Mouse (Mus musculus) olfactory bulb, adult 2 months (tissue): ENCODE measurements around the gene Frmd8. TPM values are rescaled to one million over a fixed set of nuclear protein-coding genes. Genes with fewer than 3 reads are reported as not detected.

Source experiments
- H3K27ac ChIP-seq: fragments of 200-500 bp; 2 replicates; pipeline ENCODE4 v1.5.1; 2012; ENCODE audit warnings: low read depth, low read length; ENCODE audit not compliant: insufficient read depth
- H3K4me1 ChIP-seq: fragments of 200-500 bp; 2 replicates; pipeline ENCODE4 v1.6.1; 2012; ENCODE audit warnings: low read length; ENCODE audit not compliant: control insufficient read depth, insufficient read depth
- H3K4me3 ChIP-seq: fragments of 200-500 bp; 2 replicates; pipeline ENCODE4 v1.5.1; 2012; ENCODE audit warnings: mild to moderate bottlenecking, low read depth, low read length, moderate library complexity; ENCODE audit not compliant: insufficient read depth
- CTCF ChIP-seq: fragments of 200-500 bp; IDR thresholded peaks from 2 replicates; pipeline ENCODE4 v1.5.1; 2012; ENCODE audit warnings: low read depth, mild to moderate bottlenecking, low read length, moderate library complexity; ENCODE audit not compliant: insufficient read depth
- POLR2A ChIP-seq: fragments of 200-500 bp; IDR thresholded peaks from 2 replicates; pipeline ENCODE4 v1.6.1; 2012; ENCODE audit warnings: mild to moderate bottlenecking, low read depth, low read length, moderate library complexity; ENCODE audit not compliant: insufficient read depth
- WGBS: fragments of 180-500 bp; shearing (Covaris S2); methylation state at CpG from one replicate; pipeline ENCODE4 v1.1.7; 2018; 5-methylcytosine and 5-hydroxymethylcytosine counted together
- polyA plus RNA-seq: library from polyadenylated mRNA; stranded (reverse); fragments of >200 nt; gene quantifications from 2 replicates; pipeline ENCODE4 v1.2.4, GENCODE M21; 2012; ENCODE audit warnings: low replicate concordance; ENCODE audit not compliant: missing spikeins, insufficient read depth, insufficient read length

Gene Frmd8
- polyA plus RNA-seq, 1 experiment, result not detected

GRCm38 (mm10) chr19:5842785-5843730 lies 32.0 kb downstream of the Frmd8 start:
- no peak for TF ChIP-seq POLR2A
- TF ChIP-seq CTCF, result no peak
- Histone ChIP-seq H3K4me1 (peaks cover 49% of the 10 kb centered on the region), H3K27ac (peak overlapping the region; percentile 4; the same call in 1 of the 2 replicates), H3K4me3 (0 out of 2 replicates have a peak overlapping the region, but pooled peaks have one; percentile 1)
- WGBS, result 58% methylated on average over 9 of the region's 9 CpGs

GRCm38 (mm10) chr19:5841999-5842784 lies 32.9 kb downstream of the Frmd8 start:
- Histone ChIP-seq H3K27ac (0 out of 2 replicates have a peak overlapping the region, but pooled peaks have one; percentile 28), H3K4me3 (no peak overlapping the region), H3K4me1 (peaks cover 40% of the 10 kb centered on the region)
- WGBS, result 58% methylated on average over 5 of the region's 5 CpGs
- no peak for TF ChIP-seq CTCF
- TF ChIP-seq POLR2A, result no peak

GRCm38 (mm10) chr19:5841389-5841946 lies 33.6 kb downstream of the Frmd8 start:
- Histone ChIP-seq H3K27ac (no peak overlapping the region), H3K4me3 (no peak overlapping the region), H3K4me1 (peaks cover 34% of the 10 kb centered on the region)
- 62% methylated on average over 4 of the region's 4 CpGs for WGBS
- TF ChIP-seq CTCF, result no peak
- no peak for TF ChIP-seq POLR2A

GRCm38 (mm10) chr19:5840890-5841388 lies 34.1 kb downstream of the Frmd8 start:
- 88% methylated on average over 9 of the region's 9 CpGs for WGBS
- no peak overlapping the region for H3K27ac ChIP-seq
- H3K4me3 ChIP-seq, result no peak overlapping the region
- H3K4me1 ChIP-seq, result peaks cover 33% of the 10 kb centered on the region
- no peak for TF ChIP-seq POLR2A
- no peak for TF ChIP-seq CTCF

- Histone ChIP-seq H3K27ac (no peak overlapping the region), H3K4me1 (peaks cover 30% of the 10 kb centered on the region), H3K4me3 (no peak overlapping the region)
- WGBS, result 71% methylated on average over 18 of the region's 18 CpGs
- TF ChIP-seq POLR2A, result no peak
- TF ChIP-seq CTCF, result no peak
Observed at GRCm38 (mm10) chr19:5840086-5840889, 34.8 kb downstream of the Frmd8 start.

- peaks cover 22% of the 10 kb centered on the region for H3K4me1 ChIP-seq
- H3K4me3 ChIP-seq, result no peak overlapping the region
- no peak for TF ChIP-seq POLR2A
- no peak for TF ChIP-seq CTCF
- H3K27ac ChIP-seq, result no peak overlapping the region
- WGBS, result 77% methylated on average over 14 of the region's 14 CpGs
Observed at GRCm38 (mm10) chr19:5839317-5840085, 35.6 kb downstream of the Frmd8 start.

- TF ChIP-seq POLR2A, result no peak
- TF ChIP-seq CTCF, result no peak
- WGBS, result 94% methylated on average over 4 of the region's 4 CpGs
Observed at GRCm38 (mm10) chr19:5838892-5839165, 36.2 kb downstream of the Frmd8 start.

GRCm38 (mm10) chr19:5838136-5838891 lies 36.8 kb downstream of the Frmd8 start:
- Histone ChIP-seq H3K27ac (no peak overlapping the region), H3K4me1 (peaks cover 11% of the 10 kb centered on the region), H3K4me3 (no peak overlapping the region)
- no peak for TF ChIP-seq POLR2A
- no peak for TF ChIP-seq CTCF
- 69% methylated on average over 12 of the region's 12 CpGs for WGBS

More at GRCm38 (mm10) chr19:5838892-5839165, 36.2 kb downstream of the Frmd8 start:
- Histone ChIP-seq H3K4me1 (peaks cover 15% of the 10 kb centered on the region), H3K4me3 (no peak overlapping the region), H3K27ac (no peak overlapping the region)
